Mouse (Mus musculus) stomach, embryonic 15.5 days (tissue): ENCODE measurements at regions not wholly inside any gene's neighbourhood (a gene's known extent, or its start where the extent isn't known, plus 50 kb on each side); places are given as distances from the start of the nearest gene placed in this dataset.

ENCODE experiments used
- ATAC-seq: fragments of 200-750 bp; cut with Nextera tagmentation; 2 replicates; pipeline ENCODE4 v1.8.0; 2017; ENCODE audit warnings: low read depth, moderate number of reproducible peaks, moderate TSS enrichment; ENCODE audit not compliant: insufficient read depth, low FRiP score
- H3K27ac ChIP-seq: fragments of 300-500 bp; sonication (generic); 2 replicates; pipeline ENCODE4 v1.5.1; 2015; ENCODE audit warnings: mild to moderate bottlenecking, inconsistent platforms
- H3K27me3 ChIP-seq: fragments of 300-500 bp; sonication (generic); replicated peaks from 2 replicates; pipeline ENCODE4 v1.6.1; 2015; ENCODE audit warnings: inconsistent platforms
- H3K36me3 ChIP-seq: fragments of 300-500 bp; sonication (generic); 2 replicates; pipeline ENCODE4 v1.6.1; 2015; ENCODE audit warnings: inconsistent platforms
- H3K4me1 ChIP-seq: fragments of 300-500 bp; sonication (generic); 2 replicates; pipeline ENCODE4 v1.6.1; 2015; ENCODE audit warnings: inconsistent platforms
- H3K4me2 ChIP-seq: fragments of 300-500 bp; sonication (generic); 2 replicates; pipeline ENCODE4 v1.6.1; 2015; ENCODE audit warnings: mild to moderate bottlenecking, inconsistent platforms
- H3K4me3 ChIP-seq: fragments of 300-500 bp; sonication (generic); replicated peaks from 2 replicates; pipeline ENCODE4 v1.5.1; 2015; ENCODE audit warnings: inconsistent platforms
- H3K9ac ChIP-seq: fragments of 300-500 bp; sonication (generic); 2 replicates; pipeline ENCODE4 v1.6.1; 2015; ENCODE audit warnings: inconsistent platforms
- H3K9me3 ChIP-seq: fragments of 300-500 bp; sonication (generic); 2 replicates; pipeline ENCODE4 v1.6.1; 2016; ENCODE audit warnings: inconsistent platforms
- WGBS: fragments of 180-500 bp; shearing (Covaris S2); methylation state at CpG from one replicate; pipeline ENCODE4 v1.1.7; 2015; 5-methylcytosine and 5-hydroxymethylcytosine counted together

- no peak for ATAC-seq
- Histone ChIP-seq H3K9me3 (no peaks in the 10 kb centered on the region), H3K27ac (no peak overlapping the region), H3K36me3 (no peaks in the 10 kb centered on the region), H3K27me3 (no peaks in the 10 kb centered on the region), H3K9ac (no peak overlapping the region), H3K4me1 (no peaks in the 10 kb centered on the region), H3K4me3 (no peak overlapping the region), H3K4me2 (no peak overlapping the region)
- 74% methylated on average over 3 of the region's 3 CpGs for WGBS
Observed at GRCm38 (mm10) chr13:107100116-107100515, 78.2 kb upstream of the Kif2a start.

- H3K36me3 ChIP-seq, result no peaks in the 10 kb centered on the region
- no peak overlapping the region for H3K9ac ChIP-seq
- 0 out of 2 replicates have a peak, but pooled peaks cover 2% of the 10 kb centered on the region for H3K4me1 ChIP-seq
- H3K4me3 ChIP-seq, result no peak overlapping the region
- H3K9me3 ChIP-seq, result no peaks in the 10 kb centered on the region
- no peak for ATAC-seq
- no peak overlapping the region for H3K27ac ChIP-seq
- no peak overlapping the region for H3K4me2 ChIP-seq
- WGBS, result 91% methylated on average over 4 of the region's 4 CpGs
- no peaks in the 10 kb centered on the region for H3K27me3 ChIP-seq
Observed at GRCm38 (mm10) chr13:107097005-107097404, 75.1 kb upstream of the Kif2a start.

GRCm38 (mm10) chr13:107094976-107095716 is 73.2 kb upstream of the Kif2a start:
- no peaks in the 10 kb centered on the region for H3K27me3 ChIP-seq
- no peaks in the 10 kb centered on the region for H3K9me3 ChIP-seq
- H3K4me3 ChIP-seq, result no peak overlapping the region
- peak; percentile 35; the same call in 1 of the 2 replicates for ATAC-seq
- H3K36me3 ChIP-seq, result no peaks in the 10 kb centered on the region
- H3K9ac ChIP-seq, result no peak overlapping the region
- H3K4me2 ChIP-seq, result no peak overlapping the region
- 0 out of 2 replicates have a peak, but pooled peaks cover 2% of the 10 kb centered on the region for H3K4me1 ChIP-seq
- no peak overlapping the region for H3K27ac ChIP-seq
- WGBS, result 61% methylated on average over 11 of the region's 11 CpGs

- no peaks in the 10 kb centered on the region for H3K9me3 ChIP-seq
- H3K4me2 ChIP-seq, result no peak overlapping the region
- H3K4me3 ChIP-seq, result no peak overlapping the region
- H3K4me1 ChIP-seq, result 0 out of 2 replicates have a peak, but pooled peaks cover 2% of the 10 kb centered on the region
- no peaks in the 10 kb centered on the region for H3K27me3 ChIP-seq
- H3K36me3 ChIP-seq, result no peaks in the 10 kb centered on the region
- 71% methylated on average over 11 of the region's 11 CpGs for WGBS
- H3K27ac ChIP-seq, result no peak overlapping the region
- H3K9ac ChIP-seq, result no peak overlapping the region
- no peak for ATAC-seq
Observed at GRCm38 (mm10) chr13:107094487-107094886, 72.6 kb upstream of the Kif2a start.

- Histone ChIP-seq H3K9ac (no peak overlapping the region), H3K4me3 (no peak overlapping the region), H3K27me3 (no peaks in the 10 kb centered on the region), H3K4me2 (no peak overlapping the region), H3K27ac (no peak overlapping the region), H3K36me3 (no peaks in the 10 kb centered on the region), H3K9me3 (no peaks in the 10 kb centered on the region), H3K4me1 (0 out of 2 replicates have a peak, but pooled peaks cover 2% of the 10 kb centered on the region)
- WGBS, result 75% methylated on average over 2 of the region's 2 CpGs
- no peak for ATAC-seq
Observed at GRCm38 (mm10) chr13:107093683-107094082, 71.8 kb upstream of the Kif2a start.

- no peak overlapping the region for H3K9ac ChIP-seq
- H3K27me3 ChIP-seq, result no peaks in the 10 kb centered on the region
- no peak for ATAC-seq
- WGBS, result 64% methylated on average over 1 of the region's 1 CpGs
- H3K4me3 ChIP-seq, result no peak overlapping the region
- no peak overlapping the region for H3K4me2 ChIP-seq
- H3K36me3 ChIP-seq, result no peaks in the 10 kb centered on the region
- H3K9me3 ChIP-seq, result no peaks in the 10 kb centered on the region
- H3K4me1 ChIP-seq, result no peaks in the 10 kb centered on the region
- no peak overlapping the region for H3K27ac ChIP-seq
Observed at GRCm38 (mm10) chr13:107088198-107088597, 66.3 kb upstream of the Kif2a start.

- Histone ChIP-seq H3K4me2 (no peak overlapping the region), H3K4me3 (no peak overlapping the region), H3K27me3 (no peaks in the 10 kb centered on the region), H3K4me1 (no peaks in the 10 kb centered on the region), H3K27ac (no peak overlapping the region), H3K9ac (no peak overlapping the region), H3K9me3 (no peaks in the 10 kb centered on the region), H3K36me3 (no peaks in the 10 kb centered on the region)
- 66% methylated on average over 6 of the region's 6 CpGs for WGBS
- peak; percentile 43; the same call in 1 of the 2 replicates for ATAC-seq
Observed at GRCm38 (mm10) chr13:107087355-107087754, 65.4 kb upstream of the Kif2a start.

- H3K9ac ChIP-seq, result no peak overlapping the region
- H3K9me3 ChIP-seq, result no peaks in the 10 kb centered on the region
- H3K4me1 ChIP-seq, result peaks cover 8% of the 10 kb centered on the region; the same call in 1 of the 2 replicates
- WGBS, result 81% methylated on average over 1 of the region's 1 CpGs
- no peaks in the 10 kb centered on the region for H3K27me3 ChIP-seq
- no peak overlapping the region for H3K27ac ChIP-seq
- no peak overlapping the region for H3K4me2 ChIP-seq
- ATAC-seq, result no peak
- H3K4me3 ChIP-seq, result no peak overlapping the region
- no peaks in the 10 kb centered on the region for H3K36me3 ChIP-seq
Observed at GRCm38 (mm10) chr13:107078085-107078484, 56.2 kb upstream of the Kif2a start.

GRCm38 (mm10) chr13:107074917-107075316 is 53.0 kb upstream of the Kif2a start:
- ATAC-seq, result no peak
- Histone ChIP-seq H3K27ac (no peak overlapping the region), H3K4me2 (no peak overlapping the region), H3K36me3 (no peaks in the 10 kb centered on the region), H3K27me3 (no peaks in the 10 kb centered on the region), H3K9ac (no peak overlapping the region), H3K4me1 (peaks cover 9% of the 10 kb centered on the region; the same call in 1 of the 2 replicates), H3K9me3 (no peaks in the 10 kb centered on the region), H3K4me3 (no peak overlapping the region)
- 86% methylated on average over 4 of the region's 4 CpGs for WGBS

GRCm38 (mm10) chr13:107073039-107073620 is 51.2 kb upstream of the Kif2a start:
- Histone ChIP-seq H3K27ac (no peak overlapping the region), H3K4me1 (peaks cover 9% of the 10 kb centered on the region; the same call in 1 of the 2 replicates), H3K4me2 (peak overlapping the region; percentile 58), H3K9ac (no peak overlapping the region), H3K4me3 (peak overlapping the region; percentile 23), H3K36me3 (no peaks in the 10 kb centered on the region), H3K9me3 (no peaks in the 10 kb centered on the region), H3K27me3 (no peaks in the 10 kb centered on the region)
- ATAC-seq, result 0 out of 2 replicates have a peak, but pooled peaks have one; percentile 39
- WGBS, result 8% methylated on average over 14 of the region's 14 CpGs

GRCm38 (mm10) chr13:107072345-107073038 is 50.6 kb upstream of the Kif2a start:
- WGBS, result 36% methylated on average over 11 of the region's 11 CpGs
- no peaks in the 10 kb centered on the region for H3K36me3 ChIP-seq
- H3K4me2 ChIP-seq, result peak overlapping the region; percentile 58
- peaks cover 9% of the 10 kb centered on the region; the same call in 1 of the 2 replicates for H3K4me1 ChIP-seq
- no peak for ATAC-seq
- H3K4me3 ChIP-seq, result peak overlapping the region; percentile 23
- no peaks in the 10 kb centered on the region for H3K9me3 ChIP-seq
- H3K9ac ChIP-seq, result no peak overlapping the region
- H3K27me3 ChIP-seq, result no peaks in the 10 kb centered on the region
- no peak overlapping the region for H3K27ac ChIP-seq
